Mouse (Mus musculus) myocyte (in vitro differentiated cells): Measurements from ENCODE around the gene Scarb1.

Experiments used
- CEBPB ChIP-seq: IDR thresholded peaks from 2 replicates; pipeline ENCODE4 v1.6.1; 2011; ENCODE audit warnings: mild to moderate bottlenecking, moderate library complexity; ENCODE audit not compliant: poor library complexity, insufficient read depth, severe bottlenecking
- E2F4 ChIP-seq: IDR thresholded peaks from one replicate; pipeline ENCODE4 v1.6.1; 2011; ENCODE audit warnings: mild to moderate bottlenecking, control low read depth, moderate library complexity; ENCODE audit not compliant: insufficient read depth
- MAX ChIP-seq: IDR thresholded peaks from one replicate; pipeline ENCODE4 v1.6.1; 2011; ENCODE audit warnings: low read depth, mild to moderate bottlenecking, control low read depth
- MYOD1 ChIP-seq, 3 experiments: IDR thresholded peaks; one replicate each; pipeline ENCODE4 v1.6.1; 2011; ENCODE audit warnings: control low read depth in 2 of 3, low read depth in 2 of 3, mild to moderate bottlenecking in 2 of 3, moderate library complexity in 1 of 3; ENCODE audit not compliant: insufficient read length in 2 of 3, control insufficient read depth in 1 of 3
- MYOG ChIP-seq, 3 experiments: IDR thresholded peaks; one replicate each; pipeline ENCODE4 v1.6.1; 2011; ENCODE audit warnings: control low read depth in 2 of 3, low read depth in 2 of 3, mild to moderate bottlenecking in 2 of 3; ENCODE audit not compliant: insufficient read length in 2 of 3, control insufficient read depth in 1 of 3, insufficient read depth in 1 of 3
- POLR2A ChIP-seq: IDR thresholded peaks from one replicate; pipeline ENCODE4 v1.6.1; 2011; ENCODE audit warnings: low read depth, mild to moderate bottlenecking, control low read depth, moderate library complexity; ENCODE audit not compliant: insufficient read length
- POLR2AphosphoS2 ChIP-seq: IDR thresholded peaks from one replicate; pipeline ENCODE4 v1.6.1; 2011; ENCODE audit warnings: low read depth, control low read depth; ENCODE audit not compliant: insufficient read length
- TCF12 ChIP-seq: IDR thresholded peaks from one replicate; pipeline ENCODE4 v1.6.1; 2011; ENCODE audit warnings: mild to moderate bottlenecking, control low read depth; ENCODE audit not compliant: poor library complexity, insufficient read depth, severe bottlenecking
- USF1 ChIP-seq: IDR thresholded peaks from one replicate; pipeline ENCODE4 v1.6.1; 2011; ENCODE audit warnings: low read depth, mild to moderate bottlenecking, control low read depth, moderate library complexity

DNA sequence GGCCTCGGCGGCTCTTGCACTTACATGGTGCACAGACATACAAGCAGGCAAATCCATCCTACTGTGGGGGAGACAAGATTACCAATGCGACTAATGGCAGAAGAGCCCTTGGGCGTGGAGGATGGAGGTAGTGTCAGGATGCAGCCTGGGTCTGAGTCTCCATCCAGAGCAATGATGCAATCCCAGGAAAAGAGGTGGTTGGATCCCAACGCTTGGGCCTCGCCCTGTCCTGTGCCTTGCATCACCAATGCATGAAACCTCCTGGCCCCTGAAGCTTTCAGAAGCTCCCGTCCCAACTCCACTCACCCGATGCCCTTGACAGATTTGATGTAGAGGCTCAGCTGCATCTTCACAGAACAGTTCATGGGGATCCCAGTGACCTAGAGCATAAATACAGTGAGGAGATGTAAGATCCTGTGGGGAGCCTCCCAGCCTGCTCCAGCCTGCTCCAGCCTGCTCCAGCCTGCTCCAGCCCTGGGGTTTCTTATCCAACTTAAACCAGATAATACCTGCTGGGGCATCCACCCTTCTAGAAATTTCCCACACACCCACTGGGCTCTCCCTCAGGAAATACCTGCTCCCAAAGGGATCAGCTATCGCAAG lies 53.7 kb downstream of the Scarb1 start:
- TF ChIP-seq POLR2A (no peak), TCF12 (no peak), POLR2AphosphoS2 (no peak), MYOG (IDR thresholded peaks at IDR 0.05; ENCODE audit: control insufficient read depth in 1 of 3, insufficient read depth in 1 of 3, insufficient read length in 2 of 3, low read depth in 2 of 3) (no peak), MYOD1 (IDR thresholded peaks at IDR 0.05; ENCODE audit: control insufficient read depth in 1 of 3, insufficient read length in 2 of 3, low read depth in 2 of 3) (no peak), USF1 (no peak), E2F4 (no peak), MAX (no peak), CEBPB (peak; percentile 87)
